Mouse (Mus musculus): ENCODE results near the gene Gja1. TPM values are rescaled to one million over a fixed set of nuclear protein-coding genes. Genes with fewer than 3 reads are reported as not detected.

The Gja1 gene
- total RNA-seq, 1 experiment from 2014 or later: 10.8 TPM

Other genes with a start within 250 kb of the Gja1 start
- gene Tbc1d32, start 148.6 kb upstream of the Gja1 start, total RNA-seq (2017): 6.4 and 10.3 TPM in 2 replicates

Measured in hematopoietic stem cell, adult 5-6 weeks (primary cell).